Mouse (Mus musculus) spleen, embryonic (tissue): ENCODE data around the gene Mgarp.
"Not testable (repeated sequence)": the region's sequence is repeated elsewhere in the genome, so short reads cannot be mapped to it uniquely, and the experiment has no call there.

Source experiments
- CTCF ChIA-PET: fragments of 350-600 bp; sonication (Branson Sonifier 250); formaldehyde crosslinking; loops from one replicate; lab custom pipeline; 2022; lab: Charles Lee

The Mgarp gene

GRCm38 (mm10) chr3:51396219-51397068, at the start of gene Mgarp:
TSS of gene Mgarp (minus strand) at chr3:51396738.
- CTCF ChIA-PET: no interaction called here

- CTCF ChIA-PET: no interaction called here
These were observed 38.5 kb upstream of the Mgarp start for GRCm38 (mm10) chr3:51434871-51435595.

GRCm38 (mm10) chr3:51434364-51434763, 37.8 kb upstream of the Mgarp start:
- CTCF ChIA-PET: not testable (repeated sequence)

- CTCF ChIA-PET: no interaction called here
These were observed 28.9 kb upstream of the Mgarp start for GRCm38 (mm10) chr3:51425394-51425793.

- CTCF ChIA-PET: no interaction called here
These were observed 25.4 kb upstream of the Mgarp start for GRCm38 (mm10) chr3:51421921-51422320.

- CTCF ChIA-PET: interaction anchor here (0.6 to 1.1 kb wide), 2 partner anchors 8 to 10 kb away, joined by 3 to 4 read pairs; no protein-coding TSS in a partner anchor
These were observed 21.4 kb upstream of the Mgarp start for GRCm38 (mm10) chr3:51417966-51418365.

GRCm38 (mm10) chr3:51417485-51417884, 20.9 kb upstream of the Mgarp start:
- CTCF ChIA-PET: interaction anchor here (0.6 to 1.1 kb wide), 5 partner anchors 8 to 152 kb away, joined by 3 to 9 read pairs (median 4); no protein-coding TSS in a partner anchor

- CTCF ChIA-PET: interaction anchor here (0.6 to 0.7 kb wide), 3 partner anchors 9 to 152 kb away, joined by 3 to 9 read pairs (median 4); no protein-coding TSS in a partner anchor
These were observed 20.6 kb upstream of the Mgarp start for GRCm38 (mm10) chr3:51417135-51417458.

GRCm38 (mm10) chr3:51416364-51417134, 20.0 kb upstream of the Mgarp start:
- CTCF ChIA-PET: interaction anchor here (0.7 kb wide), 3 partner anchors 18 to 1367 kb away, joined by 3 to 9 read pairs (median 3); no protein-coding TSS in a partner anchor

GRCm38 (mm10) chr3:51416073-51416363, 19.5 kb upstream of the Mgarp start:
- CTCF ChIA-PET: interaction anchor here (0.7 kb wide), 1 partner anchor 1368 kb away, joined by 3 read pairs; no protein-coding TSS in a partner anchor

GRCm38 (mm10) chr3:51415098-51416072, 18.8 kb upstream of the Mgarp start, which contains the start of gene Naa15:
TSS of gene Naa15 (plus strand) at chr3:51415148.
- CTCF ChIA-PET: interaction anchor here (0.6 to 0.7 kb wide), 2 partner anchors 192 to 1368 kb away, joined by 3 to 9 read pairs; no protein-coding TSS in a partner anchor

GRCm38 (mm10) chr3:51413276-51413675, 16.7 kb upstream of the Mgarp start:
- CTCF ChIA-PET: interaction anchor here (0.6 to 0.7 kb wide), 2 partner anchors 16 to 99 kb away, joined by 3 to 4 read pairs; no protein-coding TSS in a partner anchor

- CTCF ChIA-PET: interaction anchor here (0.6 to 0.7 kb wide), 4 partner anchors 10 to 251 kb away, joined by 4 to 6 read pairs (median 5); no protein-coding TSS in a partner anchor
These were observed 15.9 kb upstream of the Mgarp start for GRCm38 (mm10) chr3:51412457-51412856.

- CTCF ChIA-PET: interaction anchor here (0.9 to 1.3 kb wide), 2 partner anchors 9 to 178 kb away, joined by 3 read pairs; no protein-coding TSS in a partner anchor
These were observed 12.1 kb upstream of the Mgarp start, which contains the start of gene Ndufc1 for GRCm38 (mm10) chr3:51408561-51409183. TSS of gene Ndufc1 (minus strand) at chr3:51408988.

- CTCF ChIA-PET: interaction anchor here (0.9 to 1.3 kb wide), 2 partner anchors 8 to 178 kb away, joined by 3 read pairs; no protein-coding TSS in a partner anchor
These were observed 11.5 kb upstream of the Mgarp start for GRCm38 (mm10) chr3:51407870-51408560.

GRCm38 (mm10) chr3:51402628-51403027, 6.1 kb upstream of the Mgarp start:
- CTCF ChIA-PET: interaction anchor here (0.6 kb wide), 1 partner anchor 10 kb away, joined by 5 read pairs; no protein-coding TSS in a partner anchor

GRCm38 (mm10) chr3:51402054-51402453, 5.5 kb upstream of the Mgarp start:
- CTCF ChIA-PET: interaction anchor here (0.6 kb wide), 1 partner anchor 10 kb away, joined by 5 read pairs; no protein-coding TSS in a partner anchor

- CTCF ChIA-PET: interaction anchor here (1.3 kb wide), 1 partner anchor 8 kb away, joined by 3 read pairs; the partner anchor contains the start of gene Ndufc1
These were observed 4.1 kb upstream of the Mgarp start for GRCm38 (mm10) chr3:51400682-51401081.
